Mouse (Mus musculus) ES-E14 (cell line): ENCODE measurements around the gene Btbd2. TPM values are rescaled to one million over a fixed set of nuclear protein-coding genes. Genes with fewer than 3 reads are reported as not detected.

Experiments
- DNase-seq: peaks from one replicate; pipeline ENCODE4 v3.0.0-alpha.2; 2013; ENCODE audit warnings: low read depth, low spot score
- H3K27ac ChIP-seq: 2 replicates; pipeline ENCODE4 v1.5.1; 2012; ENCODE audit warnings: low read depth, mild to moderate bottlenecking, low read length, moderate library complexity, mixed read lengths; ENCODE audit not compliant: poor library complexity, insufficient read depth, severe bottlenecking
- H3K36me3 ChIP-seq: 2 replicates; pipeline ENCODE4 v1.6.1; 2012; ENCODE audit warnings: mild to moderate bottlenecking, low read length, moderate library complexity, mixed read lengths; ENCODE audit not compliant: control insufficient read depth, poor library complexity, insufficient read depth, severe bottlenecking
- H3K4me1 ChIP-seq, 2 experiments: fragments of 150-350 bp in 1 of 2; sonication (generic) in 1 of 2; 2 replicates each; pipeline ENCODE4 v1.6.1; 2012; ENCODE audit warnings: low read length in 2 of 2, mild to moderate bottlenecking in 1 of 2, mixed read lengths in 1 of 2; ENCODE audit not compliant: control insufficient read depth in 2 of 2, insufficient read depth in 2 of 2, poor library complexity in 1 of 2
- H3K4me3 ChIP-seq, 2 experiments: fragments of 150-350 bp in 1 of 2; sonication (generic) in 1 of 2; 2 replicates each; pipeline ENCODE4 v1.5.1; 2012; ENCODE audit warnings: low read length in 2 of 2, low read depth in 1 of 2, mild to moderate bottlenecking in 1 of 2, mixed read lengths in 1 of 2; ENCODE audit not compliant: insufficient read depth in 1 of 2, poor library complexity in 1 of 2, severe bottlenecking in 1 of 2
- H3K9ac ChIP-seq: 2 replicates; pipeline ENCODE4 v1.6.1; 2012; ENCODE audit warnings: low read depth, mild to moderate bottlenecking, low read length, mixed read lengths; ENCODE audit not compliant: poor library complexity, insufficient read depth, severe bottlenecking
- H3K9me3 ChIP-seq: fragments of 150-350 bp; sonication (generic); 2 replicates; pipeline ENCODE4 v1.6.1; 2012; ENCODE audit warnings: low read depth, mild to moderate bottlenecking, low read length; ENCODE audit not compliant: control insufficient read depth, insufficient read depth
- CHD2 ChIP-seq: IDR thresholded peaks from 2 replicates; pipeline ENCODE4 v1.6.1; 2014; ENCODE audit warnings: mild to moderate bottlenecking, low read depth, low read length, inconsistent platforms
- HCFC1 ChIP-seq: IDR thresholded peaks from 2 replicates; pipeline ENCODE4 v1.6.1; 2012; ENCODE audit warnings: low read length, inconsistent platforms, borderline replicate concordance; ENCODE audit not compliant: insufficient read depth
- MAFK ChIP-seq: IDR thresholded peaks from 2 replicates; pipeline ENCODE4 v1.6.1; 2014; ENCODE audit warnings: mild to moderate bottlenecking, low read depth, low read length, inconsistent platforms; ENCODE audit not compliant: insufficient read depth
- ZC3H11A ChIP-seq: IDR thresholded peaks from 2 replicates; pipeline ENCODE4 v1.6.1; 2012; ENCODE audit warnings: low read depth, mild to moderate bottlenecking, inconsistent platforms, low read length, borderline replicate concordance
- ZNF384 ChIP-seq: IDR thresholded peaks from 2 replicates; pipeline ENCODE4 v1.6.1; 2012; ENCODE audit warnings: low read depth, low read length, inconsistent platforms
- in situ Hi-C, 2 experiments: fragments of 600-800 bp; cut with MboI; formaldehyde crosslinking; loops; one replicate each; pipeline ENCODE4 v1.15.1; 2025; ENCODE audit warnings: low sequenced_read_pairs in 2 of 2, inconsistent platforms in 1 of 2; ENCODE audit not compliant: unreplicated experiment in 2 of 2
- total RNA-seq: library from RNA; depleted of rRNA; stranded (reverse); fragments of 300-350 nt; gene quantifications from 2 replicates; pipeline ENCODE4 v1.2.3, GENCODE M21; 2012; rRNA removed

Btbd2 gene
- total RNA-seq, 1 experiment: 45.7 TPM

DNA sequence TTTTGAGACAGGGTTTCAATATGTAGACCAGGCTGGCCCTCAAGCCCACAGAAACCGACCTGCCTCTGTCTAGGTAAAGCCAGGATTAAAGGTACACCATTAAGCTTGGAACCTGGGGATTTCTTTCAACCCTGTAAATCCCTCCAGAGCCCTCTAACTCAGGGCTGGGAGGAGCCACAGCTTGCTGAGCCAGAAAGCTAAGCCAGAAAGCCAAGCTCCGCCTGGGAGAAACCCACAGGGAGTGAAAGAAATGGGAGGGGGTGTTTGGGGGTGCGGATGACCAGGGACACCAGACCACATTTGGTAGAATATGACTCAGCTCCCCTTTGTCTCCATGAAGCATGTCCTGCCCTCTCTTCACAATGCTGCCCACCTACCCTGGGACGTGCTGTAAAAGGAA is 60.6 kb downstream of the Btbd2 start:
- Histone ChIP-seq H3K9ac (peak overlapping the region; percentile 28; the same call in 1 of the 2 replicates), H3K4me3 (no peak overlapping the region), H3K27ac (no peak overlapping the region), H3K4me1 (peaks cover 0 to 5% of the 10 kb centered on the region in 2 experiments; a peak in 2 of 4 replicates), H3K9me3 (no peaks in the 10 kb centered on the region), H3K36me3 (no peaks in the 10 kb centered on the region)
- DNase-seq: no peak
- in situ Hi-C loops: no loop called here
- TF ChIP-seq ZNF384: no peak
- no peak for TF ChIP-seq ZC3H11A
- TF ChIP-seq MAFK: no peak
- TF ChIP-seq CHD2: no peak
- no peak for TF ChIP-seq HCFC1

Other genes starting within 250 kb of the Btbd2 start
- gene Tcf3, start 223.4 kb downstream of the Btbd2 start, total RNA-seq: 90.9 and 108 TPM in 2 replicates
- not detected in 2 replicates for gene Onecut3, start 162.2 kb downstream of the Btbd2 start, total RNA-seq
- gene Atp8b3, start 117.9 kb downstream of the Btbd2 start, total RNA-seq: 0.80 and 2.3 TPM in 2 replicates
- gene Rexo1, start 95.5 kb downstream of the Btbd2 start, total RNA-seq: 27.4 and 33.4 TPM in 2 replicates
- 20.8 and 23.5 TPM in 2 replicates for gene Klf16, start 79.8 kb downstream of the Btbd2 start, total RNA-seq
- gene Abhd17a, start 66.7 kb downstream of the Btbd2 start, total RNA-seq: 67.9 and 68.7 TPM in 2 replicates
- 54.8 and 83.8 TPM in 2 replicates for gene Scamp4, start 54.2 kb downstream of the Btbd2 start, total RNA-seq
- 12.2 and 12.7 TPM in 2 replicates for gene Adat3, start 54.2 kb downstream of the Btbd2 start, total RNA-seq
- gene Gm49322, start 51.0 kb downstream of the Btbd2 start, total RNA-seq: 8.4 and 9.7 TPM in 2 replicates
- 138 and 167 TPM in 2 replicates for gene Csnk1g2, start 34.2 kb downstream of the Btbd2 start, total RNA-seq
- gene Mknk2, start 21.0 kb upstream of the Btbd2 start, total RNA-seq: 33.6 and 40.7 TPM in 2 replicates
- 18.8 and 29.2 TPM in 2 replicates for gene Mob3a, start 44.9 kb upstream of the Btbd2 start, total RNA-seq
- 8.9 and 13.9 TPM in 2 replicates for gene Izumo4, start 45.1 kb upstream of the Btbd2 start, total RNA-seq
- 74.8 and 106 TPM in 2 replicates for gene Ap3d1, start 85.2 kb upstream of the Btbd2 start, total RNA-seq
- 31.9 and 41.2 TPM in 2 replicates for gene Dot1l, start 98.1 kb upstream of the Btbd2 start, total RNA-seq
- gene Sf3a2, start 141.1 kb upstream of the Btbd2 start, total RNA-seq: 31.4 and 39.6 TPM in 2 replicates
- 77.2 and 87.1 TPM in 2 replicates for gene Plekhj1, start 141.6 kb upstream of the Btbd2 start, total RNA-seq
- 1.0 and 1.9 TPM in 2 replicates for gene Amh, start 148.2 kb upstream of the Btbd2 start, total RNA-seq
- gene Jsrp1, start 156.4 kb upstream of the Btbd2 start, total RNA-seq: 0.67 and 1.0 TPM in 2 replicates
- gene Oaz1, start 169.6 kb upstream of the Btbd2 start, total RNA-seq: 823 and 1,116 TPM in 2 replicates
- 2.4 and 6.9 TPM in 2 replicates for gene Lingo3, start 187.0 kb upstream of the Btbd2 start, total RNA-seq
- gene Lsm7, start 198.1 kb upstream of the Btbd2 start, total RNA-seq: 385 and 464 TPM in 2 replicates
- gene Sppl2b, start 198.2 kb upstream of the Btbd2 start, total RNA-seq: 38.9 and 66.1 TPM in 2 replicates
- 0.26 TPM in 1 of 2 replicates, not detected in the other for gene Tmprss9, start 214.8 kb upstream of the Btbd2 start, total RNA-seq
- gene Timm13, start 243.9 kb upstream of the Btbd2 start, total RNA-seq: 219 and 244 TPM in 2 replicates